Mouse (Mus musculus) thymus, adult 2 months (tissue): Measurements from ENCODE around the gene Tbx3.

Experiments used
- CTCF ChIP-seq: fragments of 200-500 bp; IDR thresholded peaks from 2 replicates; pipeline ENCODE4 v1.5.1; 2012; ENCODE audit warnings: mild to moderate bottlenecking, control low read depth, low read length, moderate library complexity, borderline replicate concordance; ENCODE audit not compliant: control insufficient read depth, poor library complexity, insufficient read depth; ENCODE audit errors: extremely low read depth
- POLR2A ChIP-seq: fragments of 200-500 bp; IDR thresholded peaks from 2 replicates; pipeline ENCODE4 v1.6.1; 2012; ENCODE audit warnings: mild to moderate bottlenecking, low read length, control low read depth, moderate library complexity; ENCODE audit not compliant: control insufficient read depth, poor library complexity, insufficient read depth; ENCODE audit errors: extremely low read depth

- no peak for TF ChIP-seq CTCF
- no peak for TF ChIP-seq POLR2A
Measured at GRCm38 (mm10) chr5:119659041-119659440, 11.4 kb upstream of the Tbx3 start.
